Comparison of ENCODE assay signal across 33 mouse cellular contexts in genomic region chr11:77280219-77280618, GRCm38 (mm10).
"Had no signal": no experiment of that assay in that cellular context is flagged by ENCODE, and none has a peak within 500 bp of the region (broad histone marks: within the 10 kb centered on the region; RNA-seq: fewer than 3 reads in every experiment).

No protein-coding gene starts in this region.

- H3K4me3 ChIP-seq: heart, embryonic 10.5 days; heart, embryonic 12.5 days; heart, embryonic 13.5 days; heart, embryonic 15.5 days; hindbrain, embryonic 10.5 days; hindbrain, embryonic 12.5 days; hindbrain, embryonic 13.5 days; hindbrain, embryonic 15.5 days; kidney, embryonic 15.5 days; layer of hippocampus, adult 2 months; left cerebral cortex, adult 2 months had no signal

- H3K9ac ChIP-seq: heart, embryonic 12.5 days; heart, embryonic 13.5 days; heart, embryonic 15.5 days; hindbrain, embryonic 12.5 days; hindbrain, embryonic 13.5 days; hindbrain, embryonic 14.5 days; hindbrain, embryonic 15.5 days; kidney, embryonic 15.5 days had no signal

- H3K27me3 ChIP-seq: heart, embryonic 12.5 days; heart, embryonic 13.5 days; heart, embryonic 15.5 days; hindbrain, embryonic 12.5 days; hindbrain, embryonic 13.5 days; hindbrain, embryonic 15.5 days; kidney, embryonic 15.5 days had no signal

- H3K4me1 ChIP-seq: hindbrain, embryonic 10.5 days; hindbrain, embryonic 12.5 days; hindbrain, embryonic 13.5 days; hindbrain, embryonic 15.5 days; kidney, embryonic 15.5 days had no signal

- H3K36me3 ChIP-seq: heart, embryonic 10.5 days; heart, embryonic 12.5 days; heart, embryonic 13.5 days; heart, embryonic 15.5 days; hindbrain, embryonic 10.5 days; hindbrain, embryonic 12.5 days; hindbrain, embryonic 13.5 days; hindbrain, embryonic 15.5 days; kidney, embryonic 15.5 days had no signal

- H3K4me2 ChIP-seq: heart, embryonic 11.5 days; heart, embryonic 12.5 days; heart, embryonic 13.5 days; heart, embryonic 15.5 days; hindbrain, embryonic 12.5 days; hindbrain, embryonic 13.5 days; hindbrain, embryonic 14.5 days; hindbrain, embryonic 15.5 days; kidney, embryonic 15.5 days had no signal

- H3K27ac ChIP-seq: heart, embryonic 10.5 days; hindbrain, embryonic 10.5 days; hindbrain, embryonic 12.5 days; hindbrain, embryonic 13.5 days; hindbrain, embryonic 14.5 days; hindbrain, embryonic 15.5 days; hindbrain, postnatal 0 days; kidney, embryonic 15.5 days; kidney, postnatal 0 days; layer of hippocampus, adult 2 months; left cerebral cortex, adult 2 months had no signal

- DNase-seq: heart, postnatal 10 days; heart, postnatal 14 days; heart, postnatal 36 days; heart, postnatal 4 days; kidney, adult 11 months; kidney, adult 18-20 months; kidney, adult 2 months; kidney, adult 8-10 months; kidney, adult 9 months; kidney, postnatal 10 days; kidney, postnatal 14 days; kidney, postnatal 25 days; kidney, postnatal 36 days; kidney, postnatal 4 days; layer of hippocampus, adult 9-11 months; layer of hippocampus, postnatal 36 days had no signal

- ATAC-seq: hindbrain, embryonic 16.5 days; hindbrain, postnatal 0 days; inflammation-experienced regulatory T-cells, adult 6 months had no signal

- H3K9me3 ChIP-seq: heart, embryonic 10.5 days; heart, embryonic 12.5 days; heart, embryonic 13.5 days; heart, embryonic 15.5 days; hindbrain, embryonic 10.5 days; hindbrain, embryonic 12.5 days; hindbrain, embryonic 13.5 days; hindbrain, embryonic 15.5 days; kidney, embryonic 15.5 days had no signal
